Mouse (Mus musculus) kidney, adult 9 months (tissue): ENCODE data around the gene Ifna11.
A peak's percentile ranks its signal among the peaks of the same experiment; 100 is the strongest.

ENCODE experiments used
- DNase-seq: peaks from one replicate; pipeline ENCODE4 v3.0.0; 2022

The Ifna11 gene

GRCm38 (mm10) chr4:88841438-88841911 lies 21.7 kb downstream of the Ifna11 start, which contains the start of gene Ifna4:
Gene Ifna4 (plus strand): TSS chr4:88841861.
- no peak for DNase-seq

GRCm38 (mm10) chr4:88845334-88845733 lies 25.6 kb downstream of the Ifna11 start:
- no peak for DNase-seq

DNA sequence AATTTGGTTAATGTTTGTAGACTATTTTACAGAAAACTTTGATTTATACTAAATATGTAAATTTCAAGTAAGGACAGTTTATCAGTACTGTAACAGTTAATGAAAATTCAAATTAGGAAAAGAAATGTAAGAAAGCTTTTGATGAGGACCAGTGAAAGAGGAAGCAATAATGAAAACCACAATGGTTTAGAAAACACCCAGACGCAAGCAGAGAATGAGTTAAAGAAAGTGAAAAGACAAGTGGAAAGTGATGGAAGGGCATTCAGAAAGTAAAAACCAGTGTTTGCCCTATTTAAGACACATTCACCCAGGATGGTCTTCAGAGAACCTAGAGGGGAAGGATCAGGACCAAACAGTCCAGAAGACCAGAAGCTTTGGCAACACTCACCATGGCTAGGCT lies 29.9 kb downstream of the Ifna11 start, which contains the start of gene Ifna1:
TSS of gene Ifna1 (plus strand) at position 390 of the 400 bp plus-strand sequence.
- no peak for DNase-seq

DNA sequence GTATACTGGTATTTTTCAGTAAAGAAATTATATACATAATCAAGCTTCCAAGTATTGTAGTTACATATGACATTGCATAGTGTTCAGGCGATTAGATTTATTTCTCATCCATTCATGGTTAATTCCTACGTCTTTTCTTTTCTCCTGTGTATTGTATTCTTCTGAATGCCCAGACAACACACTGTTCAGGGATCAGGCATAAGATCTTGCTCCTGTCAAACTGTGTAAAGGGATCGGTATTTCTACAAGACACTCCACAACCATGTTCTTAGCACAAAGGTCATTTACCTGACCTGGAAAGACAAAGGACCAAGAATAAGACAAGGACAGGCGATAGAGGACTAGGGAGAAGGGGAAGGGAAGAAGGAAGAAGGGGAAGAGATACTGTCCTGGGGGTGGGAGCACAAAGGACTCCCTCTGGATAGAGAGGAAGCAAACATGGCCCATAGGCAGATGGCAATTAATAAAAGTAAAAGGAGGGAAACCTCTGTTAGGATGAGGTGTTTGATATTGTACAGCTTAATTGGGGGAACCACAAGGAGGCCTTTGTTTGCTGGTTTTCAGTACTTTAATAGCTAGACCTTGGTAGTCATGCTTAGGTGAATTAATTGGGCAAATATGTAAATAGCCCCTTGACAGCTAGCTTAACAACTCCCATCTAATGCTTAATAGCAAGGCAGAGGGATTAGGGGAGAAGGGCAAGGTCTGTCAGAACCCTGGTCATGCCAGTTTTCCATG lies 31.4 kb downstream of the Ifna11 start:
- no peak for DNase-seq

DNA sequence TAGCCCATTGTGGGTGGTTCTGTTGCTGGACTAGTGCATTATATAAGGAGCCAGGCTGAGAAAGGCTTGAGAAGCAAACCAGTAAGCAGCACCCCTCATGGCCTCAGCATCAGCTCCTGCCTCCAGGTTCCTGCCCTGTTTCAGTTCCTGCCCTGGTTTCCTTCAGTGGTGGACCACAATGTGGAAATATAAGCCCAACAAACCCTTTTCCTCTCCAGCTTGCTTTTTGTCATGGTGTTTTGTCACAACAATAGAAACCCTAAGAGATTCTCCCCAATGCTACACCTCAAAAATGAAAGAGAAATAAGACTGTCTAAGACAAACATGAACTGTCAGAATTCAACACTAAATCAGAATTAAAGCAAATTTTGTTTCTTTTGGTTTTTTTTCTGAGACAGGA lies 39.5 kb downstream of the Ifna11 start:
- no peak for DNase-seq

- DNase-seq: no peak
Measured at GRCm38 (mm10) chr4:88863309-88863708, 43.5 kb downstream of the Ifna11 start.

- no peak for DNase-seq
Measured at GRCm38 (mm10) chr4:88864599-88864998, 44.8 kb downstream of the Ifna11 start.

- DNase-seq: no peak
Measured at GRCm38 (mm10) chr4:88865011-88865569, 45.3 kb downstream of the Ifna11 start.

DNA sequence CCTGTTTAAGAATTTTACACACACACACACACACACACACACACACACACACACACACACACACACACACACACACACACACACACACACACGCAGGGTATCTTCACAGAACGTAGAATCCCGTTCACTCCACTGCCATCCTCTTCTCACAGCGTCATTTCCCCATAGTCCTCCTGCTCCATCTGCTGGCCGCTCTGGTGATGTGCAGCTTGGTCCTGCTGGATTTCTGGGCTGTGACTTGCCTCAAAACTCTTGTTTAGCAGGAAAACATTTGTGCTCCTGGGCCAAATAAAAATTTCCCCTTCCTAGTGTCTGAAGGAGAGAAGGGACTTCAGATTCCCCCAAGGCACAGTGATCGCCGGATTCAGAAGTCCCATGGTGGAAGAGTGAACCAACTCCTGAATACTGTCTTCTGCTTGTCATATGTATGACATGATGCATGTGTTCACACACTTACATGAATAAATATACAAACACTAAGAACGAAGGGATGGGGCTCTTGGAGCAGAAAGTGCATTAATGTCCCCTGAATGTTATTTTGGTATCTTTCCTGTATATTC lies 47.7 kb downstream of the Ifna11 start:
- peak; percentile 75 for DNase-seq

DNA sequence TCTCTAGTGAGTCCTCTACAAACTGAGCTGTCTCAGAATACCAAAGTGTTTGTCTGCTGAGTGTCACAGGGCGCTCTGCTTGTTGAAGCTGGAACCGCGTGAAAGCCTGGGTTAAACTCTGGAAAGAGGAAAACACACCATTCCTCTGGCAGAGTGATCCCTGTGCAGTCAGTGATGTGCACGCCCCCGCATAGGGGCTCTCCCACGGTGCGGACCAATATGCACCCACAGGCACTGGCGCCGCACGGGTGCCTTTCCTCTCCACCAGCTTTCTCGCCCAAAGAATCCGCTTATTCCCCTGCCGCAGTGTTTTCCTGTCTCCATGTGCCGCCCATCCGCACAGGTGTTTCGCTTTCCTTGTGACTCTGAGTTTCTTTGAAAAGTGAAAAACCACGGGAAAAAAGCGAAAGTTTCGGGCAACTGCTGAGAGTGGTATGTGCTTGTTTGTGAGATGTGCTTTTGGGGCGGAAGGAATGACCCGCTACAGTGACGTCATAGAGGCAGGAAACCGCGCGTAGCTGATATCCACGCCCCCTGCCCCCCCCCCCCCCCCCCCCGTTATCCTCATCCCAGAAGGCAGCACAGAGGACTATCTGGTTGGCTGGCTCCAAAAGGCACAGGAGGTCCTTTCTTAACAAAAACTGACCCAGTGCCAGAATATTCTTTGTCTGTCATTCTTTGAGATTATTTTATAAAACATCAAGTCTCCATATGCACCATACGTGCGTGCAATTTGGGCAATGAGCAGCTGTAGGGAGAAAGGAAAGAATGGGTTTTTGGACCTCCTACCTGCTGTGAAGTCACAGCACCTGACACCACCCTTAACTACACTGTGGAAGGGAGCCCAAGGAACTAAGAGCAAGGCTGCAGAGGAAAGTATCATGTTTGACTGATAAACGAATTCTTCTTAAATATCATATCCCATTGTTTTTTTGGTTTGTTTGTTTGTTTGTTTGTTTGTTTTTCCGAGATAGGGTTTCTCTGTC lies 48.5 kb downstream of the Ifna11 start:
- DNase-seq: no peak
